Mouse (Mus musculus) midbrain, postnatal 0 days (tissue): Measurements from ENCODE around the gene Taf3. TPM values are rescaled to one million over a fixed set of nuclear protein-coding genes. Genes with fewer than 3 reads are reported as not detected.

Experiments
- ATAC-seq: fragments of 200-750 bp; cut with Nextera tagmentation; 2 replicates; pipeline ENCODE4 v1.8.0; 2017; ENCODE audit warnings: moderate number of reproducible peaks, mild to moderate bottlenecking, moderate TSS enrichment, moderate library complexity; ENCODE audit not compliant: low FRiP score
- DNase-seq: peaks from one replicate; pipeline ENCODE4 v3.0.0-alpha.2; 2015; ENCODE audit warnings: low spot score
- H3K27ac ChIP-seq: fragments of 300-500 bp; sonication (generic); 2 replicates; pipeline ENCODE4 v1.5.1; 2014; ENCODE audit warnings: low read depth, mild to moderate bottlenecking, low read length, mixed read lengths
- H3K27me3 ChIP-seq: fragments of 300-500 bp; sonication (generic); 2 replicates; pipeline ENCODE4 v1.6.1; 2014; ENCODE audit warnings: low read length, control low read depth, mixed read lengths; ENCODE audit not compliant: insufficient read depth
- H3K36me3 ChIP-seq: fragments of 300-500 bp; sonication (generic); 2 replicates; pipeline ENCODE4 v1.6.1; 2014; ENCODE audit warnings: low read length, control low read depth, mixed read lengths; ENCODE audit not compliant: insufficient read depth
- H3K4me1 ChIP-seq: fragments of 300-500 bp; sonication (generic); 2 replicates; pipeline ENCODE4 v1.6.1; 2014; ENCODE audit warnings: mild to moderate bottlenecking, control low read depth, antibody characterized with exemption, low read length, mixed read lengths; ENCODE audit not compliant: insufficient read depth
- H3K4me2 ChIP-seq: fragments of 300-500 bp; sonication (generic); 2 replicates; pipeline ENCODE4 v1.6.1; 2014; ENCODE audit warnings: low read depth, mild to moderate bottlenecking, low read length, mixed read lengths; ENCODE audit not compliant: poor library complexity, severe bottlenecking
- H3K4me3 ChIP-seq: fragments of 300-500 bp; sonication (generic); 2 replicates; pipeline ENCODE4 v1.5.1; 2014; ENCODE audit warnings: low read depth, mild to moderate bottlenecking, low read length, moderate library complexity
- H3K9ac ChIP-seq: fragments of 300-500 bp; sonication (generic); replicated peaks from 2 replicates; pipeline ENCODE4 v1.6.1; 2014; ENCODE audit warnings: mild to moderate bottlenecking, low read length, moderate library complexity, mixed read lengths; ENCODE audit not compliant: poor library complexity, severe bottlenecking
- H3K9me3 ChIP-seq: fragments of 300-500 bp; sonication (generic); 2 replicates; pipeline ENCODE4 v1.6.1; 2016; ENCODE audit warnings: low read length, control low read depth
- CTCF ChIP-seq: IDR thresholded peaks from 2 replicates; pipeline ENCODE4 v1.5.1; 2016; ENCODE audit warnings: antibody characterized with exemption, mild to moderate bottlenecking
- WGBS: fragments of 180-500 bp; shearing (Covaris S2); extraction: QIAGEN DNeasy Blood & Tissue Kit; methylation state at CpG from one replicate; pipeline ENCODE4 v1.1.7; 2014; 5-methylcytosine and 5-hydroxymethylcytosine counted together
- polyA plus RNA-seq: library from polyadenylated mRNA; unstranded; fragments of >200 nt; fragmentation: Nextera tagmentation; extraction: Ambion mirVana; gene quantifications from 2 replicates; pipeline ENCODE4 v1.2.1, GENCODE M21; 2015
- total RNA-seq: library from RNA; depleted of rRNA; stranded (reverse); fragments of >200 nt; gene quantifications from 2 replicates; pipeline ENCODE4 v1.2.3, GENCODE M21; 2014

Gene Taf3
- total and polyA plus RNA-seq, 2 experiments from 2014 or later: 5.4 to 10.8 TPM

GRCm38 (mm10) chr2:10029755-10030154 lies 18.6 kb downstream of the Taf3 start:
- 54% methylated on average over 7 of the region's 7 CpGs for WGBS
- no peak for TF ChIP-seq CTCF
- DNase-seq (no peak), ATAC-seq (no peak)
- no peak overlapping the region for H3K9ac ChIP-seq
- H3K4me2 ChIP-seq: no peak overlapping the region
- H3K4me1 ChIP-seq: no peaks in the 10 kb centered on the region
- no peaks in the 10 kb centered on the region for H3K27me3 ChIP-seq
- H3K27ac ChIP-seq: no peak overlapping the region
- H3K36me3 ChIP-seq: no peaks in the 10 kb centered on the region
- H3K4me3 ChIP-seq: no peak overlapping the region
- H3K9me3 ChIP-seq: no peaks in the 10 kb centered on the region

GRCm38 (mm10) chr2:10024264-10024663 lies 24.1 kb downstream of the Taf3 start:
- no peaks in the 10 kb centered on the region for H3K36me3 ChIP-seq
- ATAC-seq: no peak
- no peaks in the 10 kb centered on the region for H3K4me1 ChIP-seq
- H3K4me3 ChIP-seq: no peak overlapping the region
- no peak overlapping the region for H3K27ac ChIP-seq
- no peak overlapping the region for H3K4me2 ChIP-seq
- WGBS: 84% methylated on average over 6 of the region's 6 CpGs
- DNase-seq: no peak
- TF ChIP-seq CTCF: no peak
- H3K27me3 ChIP-seq: no peaks in the 10 kb centered on the region
- H3K9ac ChIP-seq: no peak overlapping the region
- no peaks in the 10 kb centered on the region for H3K9me3 ChIP-seq

DNA sequence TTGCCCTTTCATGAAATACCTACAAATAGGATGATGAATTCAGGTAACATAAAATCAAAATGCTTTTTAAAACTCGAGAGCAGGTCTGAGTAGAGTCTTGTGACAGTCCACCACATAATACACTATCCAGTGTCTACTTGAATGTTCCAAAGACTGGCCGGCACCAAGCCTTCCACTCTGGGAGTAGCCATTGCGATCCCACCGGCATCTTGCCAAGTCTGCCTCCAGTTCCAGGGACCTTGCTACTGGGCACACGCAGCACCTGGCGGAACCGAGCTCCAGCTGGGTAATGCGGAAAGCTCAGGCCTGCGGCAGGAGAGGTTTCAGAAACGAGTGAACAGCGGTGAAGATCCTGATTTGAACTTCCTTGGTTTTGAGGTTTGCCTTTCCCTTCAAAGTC lies 27.1 kb downstream of the Taf3 start:
- Histone ChIP-seq H3K9ac (no peak overlapping the region), H3K4me3 (no peak overlapping the region), H3K27ac (no peak overlapping the region), H3K27me3 (no peaks in the 10 kb centered on the region), H3K36me3 (no peaks in the 10 kb centered on the region), H3K4me2 (no peak overlapping the region), H3K4me1 (no peaks in the 10 kb centered on the region), H3K9me3 (no peaks in the 10 kb centered on the region)
- no peak for TF ChIP-seq CTCF
- DNase-seq (no peak), ATAC-seq (no peak)
- WGBS: 91% methylated on average over 11 of the region's 11 CpGs

DNA sequence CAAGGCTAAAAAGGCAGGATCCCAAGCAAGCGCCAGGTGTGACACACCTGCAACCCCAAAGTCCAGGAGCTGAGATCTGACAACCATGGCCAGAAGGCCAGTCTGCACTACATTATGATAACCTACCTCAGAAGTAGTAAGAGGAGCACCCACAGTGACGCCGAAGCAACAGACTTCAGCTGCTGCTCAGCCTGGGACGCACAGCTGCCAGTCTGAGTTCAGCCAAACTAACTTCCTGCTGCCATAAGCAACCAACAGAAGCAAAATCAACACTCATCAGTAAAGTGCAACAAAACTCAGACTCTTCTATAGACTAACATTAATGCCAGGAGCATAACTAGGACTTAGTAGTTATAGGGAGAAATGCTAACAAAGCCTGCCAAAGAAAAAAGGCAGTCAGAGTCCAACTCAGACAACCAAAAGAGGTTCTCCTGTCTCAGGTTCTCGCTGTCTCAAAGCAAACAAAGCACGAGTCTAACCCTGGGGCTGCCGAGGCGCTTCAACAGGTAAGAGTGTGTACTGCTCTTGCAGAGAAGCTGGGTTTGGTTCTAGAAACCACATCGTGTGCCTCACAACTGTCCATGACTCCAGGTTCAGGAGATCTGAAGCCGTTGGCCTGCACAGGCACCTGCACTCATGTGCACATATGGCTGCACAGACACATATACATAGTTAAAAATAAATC lies 33.3 kb downstream of the Taf3 start:
- no peak for DNase-seq
- H3K27ac ChIP-seq: no peak overlapping the region
- TF ChIP-seq CTCF: no peak
- WGBS: 89% methylated on average over 10 of the region's 10 CpGs
- no peaks in the 10 kb centered on the region for H3K9me3 ChIP-seq
- no peak overlapping the region for H3K4me2 ChIP-seq
- H3K9ac ChIP-seq: no peak overlapping the region
- no peak for ATAC-seq
- H3K27me3 ChIP-seq: no peaks in the 10 kb centered on the region
- H3K36me3 ChIP-seq: no peaks in the 10 kb centered on the region
- H3K4me3 ChIP-seq: no peak overlapping the region
- H3K4me1 ChIP-seq: no peaks in the 10 kb centered on the region

DNA sequence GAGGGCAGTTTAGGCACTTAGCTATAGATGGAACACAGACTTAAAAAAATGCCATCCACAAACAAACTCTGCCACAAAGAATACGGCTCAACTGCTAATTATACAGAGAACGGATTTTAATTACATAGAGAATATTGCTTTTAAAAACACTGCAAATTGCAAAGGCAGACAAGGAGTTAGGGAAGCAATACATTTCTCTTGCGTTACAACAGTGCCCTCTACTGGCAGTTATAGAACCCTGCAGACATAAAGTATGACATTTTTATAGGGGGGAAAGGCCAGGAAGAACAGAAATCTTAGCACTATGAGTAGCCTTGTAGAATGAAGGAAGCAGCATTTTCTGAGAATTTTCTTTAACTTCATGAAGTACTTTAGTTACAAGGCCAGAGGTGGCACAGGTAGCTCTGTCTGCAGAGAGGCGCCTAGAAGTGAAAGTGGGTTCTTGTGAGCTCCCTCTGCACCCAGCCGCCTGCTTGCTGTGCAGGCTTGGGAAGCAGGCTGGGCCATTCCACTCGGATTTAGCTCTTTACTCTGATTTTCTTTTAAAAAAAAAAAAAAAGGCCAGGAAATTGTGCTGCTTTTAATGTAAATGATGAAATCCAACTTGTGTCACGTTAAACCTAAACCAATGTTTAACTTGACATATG lies 38.0 kb downstream of the Taf3 start:
- peak; percentile 95 for TF ChIP-seq CTCF
- Histone ChIP-seq H3K4me3 (no peak overlapping the region), H3K36me3 (no peaks in the 10 kb centered on the region), H3K4me1 (no peaks in the 10 kb centered on the region), H3K27me3 (no peaks in the 10 kb centered on the region), H3K9me3 (no peaks in the 10 kb centered on the region), H3K27ac (no peak overlapping the region), H3K4me2 (no peak overlapping the region), H3K9ac (no peak overlapping the region)
- 38% methylated on average over 7 of the region's 7 CpGs for WGBS
- DNase-seq (peak; percentile 62), ATAC-seq (0 out of 2 replicates have a peak, but pooled peaks have one; percentile 60)

DNA sequence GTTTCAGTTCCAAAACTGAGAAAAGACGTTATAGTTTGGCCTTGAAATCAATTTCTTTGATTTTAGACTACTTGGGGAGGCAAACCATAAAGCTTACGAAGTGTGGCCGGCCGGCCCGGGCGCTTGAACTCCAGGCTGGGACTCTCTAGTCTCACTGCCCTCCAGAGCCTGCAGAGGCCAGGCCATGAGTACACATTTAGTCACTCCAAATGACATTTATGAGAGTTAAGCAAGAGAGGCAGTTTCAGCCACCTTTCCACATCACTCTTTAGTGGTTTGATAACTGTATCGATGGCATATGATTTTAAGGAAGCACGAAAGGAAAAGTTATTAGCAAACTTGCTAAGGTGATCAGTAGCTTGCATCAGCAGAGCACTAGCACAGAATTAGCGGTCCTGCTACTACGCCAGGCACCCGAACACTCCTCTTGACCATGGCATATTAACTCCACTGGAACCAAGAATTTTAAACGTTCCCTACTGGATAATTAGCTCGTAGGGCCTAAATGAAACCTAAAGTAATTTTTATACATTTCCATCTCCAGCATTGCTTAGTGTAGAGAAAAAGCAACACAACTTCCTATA lies 38.6 kb downstream of the Taf3 start:
- Histone ChIP-seq H3K36me3 (no peaks in the 10 kb centered on the region), H3K27me3 (no peaks in the 10 kb centered on the region), H3K4me1 (no peaks in the 10 kb centered on the region), H3K9me3 (no peaks in the 10 kb centered on the region), H3K4me2 (no peak overlapping the region), H3K9ac (no peak overlapping the region), H3K27ac (no peak overlapping the region), H3K4me3 (no peak overlapping the region)
- WGBS: 74% methylated on average over 13 of the region's 13 CpGs
- no peak for TF ChIP-seq CTCF
- DNase-seq: no peak
- no peak for ATAC-seq
